Mouse (Mus musculus): Measurements from ENCODE around the gene Chrnb2. TPM values are rescaled to one million over a fixed set of nuclear protein-coding genes. Genes with fewer than 3 reads are reported as not detected.
A peak's percentile ranks its signal among the peaks of the same experiment; 100 is the strongest.

Chrnb2 gene
- polyA plus RNA-seq, 1 experiment from 2014 or later = 0.34 TPM

DNA sequence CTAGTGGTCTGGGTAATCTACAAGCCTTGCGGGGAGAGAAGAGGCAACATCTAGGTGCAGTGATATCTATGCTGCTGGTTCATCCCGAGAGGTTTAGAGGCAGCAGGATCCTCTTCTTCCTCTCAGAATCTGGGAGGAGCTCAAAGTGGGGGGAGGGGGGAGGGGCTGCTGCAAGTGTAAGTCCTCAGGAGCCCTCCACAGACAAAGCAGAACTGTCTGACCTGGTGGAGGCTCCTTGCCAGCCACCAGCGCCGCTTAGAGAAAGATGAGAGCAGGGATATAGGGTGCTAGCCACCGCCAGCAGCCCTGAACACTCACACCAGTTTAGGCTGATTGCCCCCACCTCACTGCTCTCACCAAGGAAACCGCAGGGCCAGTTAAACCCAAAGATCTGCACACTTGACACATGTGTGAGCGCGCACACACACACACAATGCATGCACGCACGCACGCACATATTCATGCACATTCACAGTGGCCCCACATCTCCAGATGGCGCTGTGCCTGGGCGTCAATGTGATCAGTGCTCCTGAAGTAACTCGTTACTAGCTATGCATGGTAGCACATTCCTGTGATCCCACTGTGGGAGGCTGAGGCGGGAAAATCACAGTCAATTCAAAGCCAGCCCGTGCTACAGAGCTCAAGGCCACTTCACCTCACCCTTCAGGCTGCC is 24.4 kb upstream of the Chrnb2 start:
- DNase-seq (ENCODE audit: low spot score) = no peak
- Histone ChIP-seq H3K4me2 (no peak overlapping the region), H3K27ac (ENCODE audit: low read depth, low read length) (no peak overlapping the region), H3K4me1 (replicated peaks; ENCODE audit: control insufficient read depth, insufficient read depth, low read length) (no peaks in the 10 kb centered on the region), H3K9ac (ENCODE audit: low read depth, low read length) (no peak overlapping the region), H3K27me3 (replicated peaks; ENCODE audit: control insufficient read depth, insufficient read depth, low read length) (no peaks in the 10 kb centered on the region; the same call in 1 of the 2 replicates), H3K36me3 (ENCODE audit: control insufficient read depth, insufficient read depth, low read length) (no peaks in the 10 kb centered on the region), H3K4me3 (ENCODE audit: low read depth, low read length) (no peak overlapping the region), H3K9me3 (ENCODE audit: control insufficient read depth, low read length) (no peaks in the 10 kb centered on the region)
- ATAC-seq (replicated peaks; ENCODE audit: low FRiP score) = no peak
- 68% methylated on average over 16 of the region's 16 CpGs for WGBS

DNA sequence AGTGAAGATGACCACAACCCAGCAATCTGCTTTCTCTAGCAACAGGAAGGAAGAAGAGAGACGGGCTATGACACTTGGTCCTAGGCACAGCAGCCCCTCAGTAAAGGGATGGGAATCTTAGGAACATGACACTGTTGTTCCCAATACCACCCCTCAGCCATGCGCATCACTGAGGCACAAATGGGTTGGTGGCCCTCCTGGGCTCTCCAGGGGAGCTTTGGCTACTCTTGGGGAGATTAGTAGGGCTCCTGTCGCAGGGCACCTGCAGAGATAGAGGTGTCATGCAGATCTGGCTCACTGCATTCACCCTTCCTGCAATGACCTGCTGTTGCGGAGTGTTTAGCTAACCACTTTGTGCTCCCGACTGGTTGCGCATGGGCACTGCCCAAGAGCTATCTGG is 21.8 kb upstream of the Chrnb2 start:
- no peaks in the 10 kb centered on the region; the same call in 1 of the 2 replicates for H3K27me3 ChIP-seq (replicated peaks; ENCODE audit: control insufficient read depth, insufficient read depth, low read length)
- no peak for DNase-seq (ENCODE audit: low spot score)
- H3K4me3 ChIP-seq (ENCODE audit: low read depth, low read length) = no peak overlapping the region
- H3K27ac ChIP-seq (ENCODE audit: low read depth, low read length) = no peak overlapping the region
- H3K4me1 ChIP-seq (replicated peaks; ENCODE audit: control insufficient read depth, insufficient read depth, low read length) = no peaks in the 10 kb centered on the region
- peaks cover 16% of the 10 kb centered on the region for H3K36me3 ChIP-seq (ENCODE audit: control insufficient read depth, insufficient read depth, low read length)
- H3K9ac ChIP-seq (ENCODE audit: low read depth, low read length) = no peak overlapping the region
- no peak for ATAC-seq (replicated peaks; ENCODE audit: low FRiP score)
- no peak overlapping the region for H3K4me2 ChIP-seq
- WGBS = 72% methylated on average over 6 of the region's 6 CpGs
- no peaks in the 10 kb centered on the region for H3K9me3 ChIP-seq (ENCODE audit: control insufficient read depth, low read length)

DNA sequence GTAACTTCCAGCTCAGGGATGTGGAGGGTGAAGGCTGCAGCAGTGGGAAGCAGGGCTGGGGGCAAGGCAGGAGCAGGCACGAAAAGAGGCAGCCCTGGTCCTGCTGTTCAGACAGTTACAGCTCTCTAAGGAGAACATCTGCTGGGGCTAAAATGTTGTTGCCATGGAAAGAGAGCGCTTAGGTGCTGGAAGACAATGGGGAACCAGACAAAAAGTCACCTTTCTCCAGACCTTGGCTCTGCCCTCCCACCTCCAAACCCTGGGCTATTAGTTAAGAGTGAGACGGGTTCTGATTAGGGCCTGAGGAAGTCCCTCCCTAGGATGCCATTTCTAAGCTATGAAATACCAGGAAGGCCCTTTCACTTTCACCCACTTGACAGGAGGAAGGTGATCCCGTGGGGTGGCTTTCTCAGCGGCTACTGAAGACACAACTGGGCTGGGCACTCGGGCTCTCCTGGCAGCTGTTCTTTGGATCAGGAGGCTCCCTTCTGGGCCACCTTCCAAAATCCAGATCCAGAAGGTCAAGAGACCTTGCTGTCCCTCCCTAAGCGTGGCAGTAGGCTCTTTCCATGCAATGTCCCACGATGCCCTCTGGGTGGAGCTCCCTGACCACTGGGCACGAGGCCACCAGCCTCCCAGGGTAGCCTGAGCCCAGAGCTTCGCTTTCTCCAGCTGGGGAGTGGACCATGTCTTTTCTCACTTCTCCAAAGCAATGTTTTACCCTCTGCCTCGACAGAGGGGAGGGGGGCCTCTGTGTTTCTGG is 20.7 kb upstream of the Chrnb2 start:
- H3K4me3 ChIP-seq (ENCODE audit: low read depth, low read length) = no peak overlapping the region

DNA sequence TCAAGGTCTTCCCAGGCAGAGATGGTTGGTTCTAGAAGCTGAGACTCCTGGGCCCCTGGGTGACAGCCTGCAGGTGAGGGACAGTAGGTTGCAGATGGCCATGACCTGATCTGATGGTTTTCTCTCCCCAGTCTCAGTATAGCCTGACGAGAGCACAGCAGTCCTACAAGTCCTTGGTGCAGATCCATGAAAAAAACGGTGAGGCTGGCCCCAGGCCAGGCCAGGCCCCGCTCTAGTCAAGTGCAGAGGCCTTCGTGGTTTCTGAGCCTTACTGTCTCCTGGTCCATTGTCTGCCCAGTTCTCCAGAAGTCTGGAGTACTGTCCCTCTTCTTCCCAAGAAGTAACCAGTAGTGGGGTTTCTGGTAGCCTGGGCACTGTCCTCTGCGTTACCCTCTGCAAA is 17.2 kb upstream of the Chrnb2 start:
- H3K4me3 ChIP-seq (ENCODE audit: low read depth, low read length) = no peak overlapping the region

More for the DNA sequence above, 20.7 kb upstream of the Chrnb2 start:
- Histone ChIP-seq H3K27me3 (replicated peaks; ENCODE audit: control insufficient read depth, insufficient read depth, low read length) (no peaks in the 10 kb centered on the region; the same call in 1 of the 2 replicates), H3K4me2 (peak overlapping the region; percentile 32; the same call in 1 of the 2 replicates), H3K36me3 (ENCODE audit: control insufficient read depth, insufficient read depth, low read length) (peaks cover 28% of the 10 kb centered on the region), H3K27ac (ENCODE audit: low read depth, low read length) (no peak overlapping the region), H3K4me1 (replicated peaks; ENCODE audit: control insufficient read depth, insufficient read depth, low read length) (no peaks in the 10 kb centered on the region), H3K9ac (ENCODE audit: low read depth, low read length) (no peak overlapping the region), H3K9me3 (ENCODE audit: control insufficient read depth, low read length) (no peaks in the 10 kb centered on the region)
- DNase-seq (ENCODE audit: low spot score) (peak; percentile 51), ATAC-seq (replicated peaks; ENCODE audit: low FRiP score) (peak; percentile 72)
- 19% methylated on average over 11 of the region's 11 CpGs for WGBS

DNA sequence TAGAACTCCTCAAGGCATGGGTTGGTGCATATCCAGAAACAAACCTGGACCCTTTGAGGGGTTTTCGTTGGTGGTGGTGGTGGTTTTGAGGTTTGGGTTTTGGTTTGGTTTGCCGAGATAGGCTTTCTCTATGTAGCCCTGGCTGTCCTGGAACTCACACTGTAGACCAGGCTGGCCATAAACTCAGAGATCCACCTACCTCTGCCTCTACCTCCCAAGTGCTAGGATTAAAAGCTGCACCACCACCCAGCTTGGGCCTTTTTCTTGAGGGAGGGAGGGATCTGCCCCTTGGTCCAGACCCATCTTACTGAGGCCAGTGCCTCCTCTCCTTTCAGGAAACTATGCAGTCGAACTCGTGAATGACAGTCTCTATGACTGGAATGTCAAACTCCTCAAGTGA is 15.7 kb upstream of the Chrnb2 start:
- peaks cover 54% of the 10 kb centered on the region for H3K36me3 ChIP-seq (ENCODE audit: control insufficient read depth, insufficient read depth, low read length)
- no peak for ATAC-seq (replicated peaks; ENCODE audit: low FRiP score)
- WGBS = 85% methylated on average over 4 of the region's 4 CpGs

More for the DNA sequence above, 17.2 kb upstream of the Chrnb2 start:
- H3K4me1 ChIP-seq (replicated peaks; ENCODE audit: control insufficient read depth, insufficient read depth, low read length) = no peaks in the 10 kb centered on the region
- peaks cover 44% of the 10 kb centered on the region for H3K36me3 ChIP-seq (ENCODE audit: control insufficient read depth, insufficient read depth, low read length)
- DNase-seq (ENCODE audit: low spot score) (no peak), ATAC-seq (replicated peaks; ENCODE audit: low FRiP score) (no peak)
- H3K27ac ChIP-seq (ENCODE audit: low read depth, low read length) = no peak overlapping the region
- H3K9ac ChIP-seq (ENCODE audit: low read depth, low read length) = no peak overlapping the region
- 87% methylated on average over 5 of the region's 5 CpGs for WGBS
- no peak overlapping the region for H3K4me2 ChIP-seq
- H3K27me3 ChIP-seq (replicated peaks; ENCODE audit: control insufficient read depth, insufficient read depth, low read length) = no peaks in the 10 kb centered on the region
- H3K9me3 ChIP-seq (ENCODE audit: control insufficient read depth, low read length) = no peaks in the 10 kb centered on the region

DNA sequence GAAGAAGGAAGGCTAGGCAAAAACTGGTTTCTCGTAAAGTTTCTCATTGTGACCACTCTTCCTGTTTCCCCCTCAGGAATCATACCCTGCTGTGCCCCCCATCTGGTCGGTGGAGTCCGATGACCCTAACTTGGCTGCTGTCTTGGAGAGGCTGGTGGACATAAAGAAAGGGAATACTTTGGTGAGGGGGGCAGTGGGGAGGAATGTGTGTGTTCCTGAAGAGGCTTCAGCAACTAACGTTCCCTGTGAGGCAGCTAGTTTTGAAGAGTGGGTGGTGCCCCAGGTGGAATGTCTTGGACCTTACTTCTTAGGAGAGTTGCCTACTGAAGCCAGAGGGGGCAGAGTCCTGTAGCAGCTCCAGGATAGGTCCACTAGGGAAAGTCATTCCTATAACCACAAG is 11.6 kb upstream of the Chrnb2 start:
- H3K27me3 ChIP-seq (replicated peaks; ENCODE audit: control insufficient read depth, insufficient read depth, low read length) = no peaks in the 10 kb centered on the region
- H3K4me2 ChIP-seq = no peak overlapping the region
- 93% methylated on average over 4 of the region's 4 CpGs for WGBS
- DNase-seq (ENCODE audit: low spot score) (no peak), ATAC-seq (replicated peaks; ENCODE audit: low FRiP score) (no peak)
- H3K36me3 ChIP-seq (ENCODE audit: control insufficient read depth, insufficient read depth, low read length) = peaks cover 34% of the 10 kb centered on the region
- no peak overlapping the region for H3K27ac ChIP-seq (ENCODE audit: low read depth, low read length)
- no peak overlapping the region for H3K4me3 ChIP-seq (ENCODE audit: low read depth, low read length)
- no peaks in the 10 kb centered on the region for H3K9me3 ChIP-seq (ENCODE audit: control insufficient read depth, low read length)
- no peak overlapping the region for H3K9ac ChIP-seq (ENCODE audit: low read depth, low read length)
- peaks cover 27% of the 10 kb centered on the region for H3K4me1 ChIP-seq (replicated peaks; ENCODE audit: control insufficient read depth, insufficient read depth, low read length)

More for the DNA sequence above, 15.7 kb upstream of the Chrnb2 start:
- Histone ChIP-seq H3K4me3 (ENCODE audit: low read depth, low read length) (no peak overlapping the region), H3K27me3 (replicated peaks; ENCODE audit: control insufficient read depth, insufficient read depth, low read length) (no peaks in the 10 kb centered on the region), H3K9ac (ENCODE audit: low read depth, low read length) (no peak overlapping the region), H3K4me2 (no peak overlapping the region), H3K4me1 (replicated peaks; ENCODE audit: control insufficient read depth, insufficient read depth, low read length) (peaks cover 7% of the 10 kb centered on the region), H3K9me3 (ENCODE audit: control insufficient read depth, low read length) (no peaks in the 10 kb centered on the region), H3K27ac (ENCODE audit: low read depth, low read length) (no peak overlapping the region)
- DNase-seq (ENCODE audit: low spot score) = no peak

DNA sequence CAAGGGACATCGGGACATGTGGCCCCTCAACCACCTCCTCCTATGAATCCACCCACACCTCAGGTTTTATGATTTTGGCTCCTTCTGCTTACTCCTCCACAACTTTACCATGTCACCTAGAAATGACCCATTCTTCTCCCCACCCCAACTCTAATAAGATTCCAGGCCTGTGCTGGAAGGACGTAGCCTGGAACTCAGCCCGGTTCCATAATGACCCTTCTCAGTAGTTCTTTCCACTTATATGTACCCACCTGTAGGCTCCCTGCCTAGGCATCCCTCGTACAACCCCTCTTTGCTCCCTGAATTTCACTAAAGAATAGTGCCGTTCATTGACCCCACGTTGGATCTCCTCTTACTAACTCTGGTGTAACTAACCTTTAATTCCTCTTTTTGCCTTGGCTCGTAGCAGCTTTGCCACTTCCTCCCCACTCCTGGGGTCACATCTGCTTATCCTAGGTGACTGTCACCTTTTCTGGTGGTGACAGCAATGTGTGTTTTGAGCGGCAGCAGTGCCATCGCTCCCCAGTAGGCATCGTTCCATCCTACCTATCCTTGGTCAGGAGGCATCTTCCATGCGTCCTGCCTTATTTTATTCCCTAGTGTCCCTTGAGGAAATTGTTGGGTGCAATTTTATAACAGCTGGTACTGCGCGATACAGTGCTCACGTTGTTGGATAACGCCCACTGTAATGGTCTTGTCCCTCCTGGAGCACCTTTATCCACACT is 10.0 kb upstream of the Chrnb2 start:
- no peak for DNase-seq (ENCODE audit: low spot score)
- peaks cover 27% of the 10 kb centered on the region for H3K4me1 ChIP-seq (replicated peaks; ENCODE audit: control insufficient read depth, insufficient read depth, low read length)
- peaks cover 18% of the 10 kb centered on the region for H3K36me3 ChIP-seq (ENCODE audit: control insufficient read depth, insufficient read depth, low read length)
- H3K27me3 ChIP-seq (replicated peaks; ENCODE audit: control insufficient read depth, insufficient read depth, low read length) = no peaks in the 10 kb centered on the region
- H3K9me3 ChIP-seq (ENCODE audit: control insufficient read depth, low read length) = no peaks in the 10 kb centered on the region
- no peak for ATAC-seq (replicated peaks; ENCODE audit: low FRiP score)
- H3K4me2 ChIP-seq = peak overlapping the region; percentile 78
- peak overlapping the region; percentile 90; the same call in 1 of the 2 replicates for H3K27ac ChIP-seq (ENCODE audit: low read depth, low read length)
- peak overlapping the region; percentile 96 for H3K4me3 ChIP-seq (ENCODE audit: low read depth, low read length)
- H3K9ac ChIP-seq (ENCODE audit: low read depth, low read length) = peak overlapping the region; percentile 98
- 33% methylated on average over 15 of the region's 15 CpGs for WGBS

DNA sequence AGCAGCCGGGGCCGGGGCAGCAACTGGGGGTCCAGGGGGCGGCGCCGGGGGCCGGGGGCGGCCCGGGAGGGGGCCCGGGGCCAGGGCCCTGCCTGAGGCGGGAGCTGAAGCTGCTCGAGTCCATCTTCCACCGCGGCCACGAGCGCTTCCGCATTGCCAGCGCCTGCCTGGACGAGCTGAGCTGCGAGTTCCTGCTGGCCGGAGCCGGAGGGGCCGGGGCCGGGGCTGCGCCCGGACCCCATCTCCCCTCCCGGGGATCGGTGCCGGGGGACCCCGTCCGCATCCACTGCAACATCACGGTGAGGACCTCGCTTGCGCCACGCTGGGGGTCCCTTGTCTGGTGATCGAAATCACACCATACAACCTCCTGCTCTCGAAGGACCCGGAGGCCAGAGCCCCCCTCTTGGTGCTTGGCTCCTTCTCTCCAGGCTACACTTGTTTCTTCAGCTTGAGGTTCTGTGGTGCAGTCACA is 9.3 kb upstream of the Chrnb2 start:
- Histone ChIP-seq H3K4me3 (ENCODE audit: low read depth, low read length) (peak overlapping the region; percentile 96), H3K4me1 (replicated peaks; ENCODE audit: control insufficient read depth, insufficient read depth, low read length) (peaks cover 27% of the 10 kb centered on the region), H3K9me3 (ENCODE audit: control insufficient read depth, low read length) (no peaks in the 10 kb centered on the region), H3K36me3 (ENCODE audit: control insufficient read depth, insufficient read depth, low read length) (peaks cover 18% of the 10 kb centered on the region), H3K9ac (ENCODE audit: low read depth, low read length) (peak overlapping the region; percentile 98), H3K27me3 (replicated peaks; ENCODE audit: control insufficient read depth, insufficient read depth, low read length) (no peaks in the 10 kb centered on the region), H3K4me2 (peak overlapping the region; percentile 78), H3K27ac (ENCODE audit: low read depth, low read length) (peak overlapping the region; percentile 90)
- DNase-seq (ENCODE audit: low spot score) (peak; percentile 62), ATAC-seq (replicated peaks; ENCODE audit: low FRiP score) (peak; percentile 40)
- 1% methylated on average over 29 of the region's 37 CpGs for WGBS

Data from liver, embryonic 11.5 days (tissue).